Mouse (Mus musculus) liver, embryonic 13.5 days (tissue): Measurements from ENCODE around the gene Tpcn1. TPM values are rescaled to one million over a fixed set of nuclear protein-coding genes. Genes with fewer than 3 reads are reported as not detected.
A peak's percentile ranks its signal among the peaks of the same experiment; 100 is the strongest.

Experiments
- ATAC-seq: fragments of 200-750 bp; cut with Nextera tagmentation; 2 replicates; pipeline ENCODE4 v1.8.0; 2017; ENCODE audit warnings: low read depth, mild to moderate bottlenecking, moderate number of reproducible peaks, moderate library complexity
- DNase-seq: peaks from one replicate; pipeline ENCODE4 v3.0.0; 2022
- H3K27ac ChIP-seq: fragments of 300-500 bp; sonication (generic); 2 replicates; pipeline ENCODE4 v1.5.1; 2015; ENCODE audit warnings: moderate library complexity, mild to moderate bottlenecking, inconsistent platforms
- H3K27me3 ChIP-seq: fragments of 300-500 bp; sonication (generic); 2 replicates; pipeline ENCODE4 v1.6.1; 2015; ENCODE audit warnings: mild to moderate bottlenecking, inconsistent platforms
- H3K36me3 ChIP-seq: fragments of 300-500 bp; sonication (generic); 2 replicates; pipeline ENCODE4 v1.6.1; 2015; ENCODE audit warnings: mild to moderate bottlenecking, inconsistent platforms
- H3K4me1 ChIP-seq: fragments of 300-500 bp; sonication (generic); replicated peaks from 2 replicates; pipeline ENCODE4 v1.6.1; 2015; ENCODE audit warnings: inconsistent platforms
- H3K4me2 ChIP-seq: fragments of 300-500 bp; sonication (generic); 2 replicates; pipeline ENCODE4 v1.6.1; 2015; ENCODE audit warnings: inconsistent platforms, mild to moderate bottlenecking, moderate library complexity
- H3K4me3 ChIP-seq: fragments of 300-500 bp; sonication (generic); replicated peaks from 2 replicates; pipeline ENCODE4 v1.5.1; 2015; ENCODE audit warnings: mild to moderate bottlenecking, inconsistent platforms
- H3K9ac ChIP-seq: fragments of 300-500 bp; sonication (generic); 2 replicates; pipeline ENCODE4 v1.6.1; 2015; ENCODE audit warnings: mild to moderate bottlenecking, inconsistent platforms
- H3K9me3 ChIP-seq: fragments of 300-500 bp; sonication (generic); replicated peaks from 2 replicates; pipeline ENCODE4 v1.6.1; 2016; ENCODE audit warnings: inconsistent platforms
- WGBS: fragments of 180-500 bp; shearing (Covaris S2); methylation state at CpG from one replicate; pipeline ENCODE4 v1.1.7; 2015; ENCODE audit not compliant: insufficient replicate concordance; 5-methylcytosine and 5-hydroxymethylcytosine counted together
- polyA plus RNA-seq: library from polyadenylated mRNA; unstranded; fragments of >200 nt; fragmentation: Nextera tagmentation; extraction: Ambion mirVana; gene quantifications from 2 replicates; pipeline ENCODE4 v1.2.1, GENCODE M21; 2015

The Tpcn1 gene
- polyA plus RNA-seq, 1 experiment from 2014 or later, result 22.7 TPM

GRCm38 (mm10) chr5:120566101-120566500 lies 22.4 kb downstream of the Tpcn1 start:
- Histone ChIP-seq H3K9ac (no peak overlapping the region), H3K4me1 (peaks cover 95% of the 10 kb centered on the region), H3K9me3 (no peaks in the 10 kb centered on the region), H3K36me3 (peaks cover 17% of the 10 kb centered on the region), H3K27ac (peak overlapping the region; percentile 47; the same call in 1 of the 2 replicates), H3K4me3 (no peak overlapping the region), H3K27me3 (no peaks in the 10 kb centered on the region), H3K4me2 (no peak overlapping the region)
- DNase-seq (no peak), ATAC-seq (no peak)
- WGBS, result 87% methylated on average over 5 of the region's 5 CpGs

GRCm38 (mm10) chr5:120565171-120565905 lies 23.1 kb downstream of the Tpcn1 start:
- no peak overlapping the region for H3K9ac ChIP-seq
- H3K9me3 ChIP-seq, result no peaks in the 10 kb centered on the region
- no peak overlapping the region for H3K4me2 ChIP-seq
- peaks cover 95% of the 10 kb centered on the region for H3K4me1 ChIP-seq
- no peaks in the 10 kb centered on the region for H3K27me3 ChIP-seq
- H3K27ac ChIP-seq, result peak overlapping the region; percentile 47
- no peak for DNase-seq
- peaks cover 14% of the 10 kb centered on the region for H3K36me3 ChIP-seq
- WGBS, result 68% methylated on average over 15 of the region's 15 CpGs
- no peak overlapping the region for H3K4me3 ChIP-seq
- 0 out of 2 replicates have a peak, but pooled peaks have one; percentile 18 for ATAC-seq

GRCm38 (mm10) chr5:120563914-120564311 lies 24.6 kb downstream of the Tpcn1 start:
- H3K4me1 ChIP-seq, result peaks cover 95% of the 10 kb centered on the region
- no peak for DNase-seq
- no peak overlapping the region for H3K9ac ChIP-seq
- H3K27ac ChIP-seq, result no peak overlapping the region
- no peaks in the 10 kb centered on the region for H3K27me3 ChIP-seq
- H3K4me2 ChIP-seq, result no peak overlapping the region
- H3K36me3 ChIP-seq, result peaks cover 7% of the 10 kb centered on the region
- no peaks in the 10 kb centered on the region for H3K9me3 ChIP-seq
- no peak for ATAC-seq
- no peak overlapping the region for H3K4me3 ChIP-seq
- 39% methylated on average over 4 of the region's 4 CpGs for WGBS

- WGBS, result 62% methylated on average over 28 of the region's 28 CpGs
- Histone ChIP-seq H3K36me3 (peaks cover 12% of the 10 kb centered on the region), H3K4me2 (peak overlapping the region; percentile 1; the same call in 1 of the 2 replicates), H3K27me3 (no peaks in the 10 kb centered on the region), H3K4me3 (no peak overlapping the region), H3K9me3 (no peaks in the 10 kb centered on the region), H3K9ac (0 out of 2 replicates have a peak overlapping the region, but pooled peaks have one; percentile 15), H3K4me1 (peaks cover 96% of the 10 kb centered on the region), H3K27ac (peak overlapping the region; percentile 66)
- ATAC-seq, result no peak
- no peak for DNase-seq
Measured at GRCm38 (mm10) chr5:120562956-120563913, 25.2 kb downstream of the Tpcn1 start.

- Histone ChIP-seq H3K36me3 (peaks cover 33% of the 10 kb centered on the region), H3K27ac (peak overlapping the region; percentile 75), H3K4me2 (peak overlapping the region; percentile 53), H3K9ac (peak overlapping the region; percentile 49), H3K4me3 (peak overlapping the region; percentile 49), H3K27me3 (no peaks in the 10 kb centered on the region), H3K9me3 (no peaks in the 10 kb centered on the region), H3K4me1 (peaks cover 79% of the 10 kb centered on the region)
- DNase-seq (no peak), ATAC-seq (peak; percentile 47)
- 7% methylated on average over 16 of the region's 16 CpGs for WGBS
Measured at GRCm38 (mm10) chr5:120560616-120561311, 27.7 kb downstream of the Tpcn1 start.

- H3K27me3 ChIP-seq, result no peaks in the 10 kb centered on the region
- H3K4me3 ChIP-seq, result peak overlapping the region; percentile 49
- peak overlapping the region; percentile 75 for H3K27ac ChIP-seq
- H3K4me1 ChIP-seq, result peaks cover 73% of the 10 kb centered on the region
- H3K9me3 ChIP-seq, result no peaks in the 10 kb centered on the region
- WGBS, result 32% methylated on average over 9 of the region's 9 CpGs
- ATAC-seq, result no peak
- H3K36me3 ChIP-seq, result peaks cover 39% of the 10 kb centered on the region
- no peak for DNase-seq
- peak overlapping the region; percentile 53 for H3K4me2 ChIP-seq
- peak overlapping the region; percentile 38; the same call in 1 of the 2 replicates for H3K9ac ChIP-seq
Measured at GRCm38 (mm10) chr5:120560129-120560615, 28.3 kb downstream of the Tpcn1 start.

GRCm38 (mm10) chr5:120558762-120559161 lies 29.7 kb downstream of the Tpcn1 start:
- peaks cover 60% of the 10 kb centered on the region for H3K4me1 ChIP-seq
- no peaks in the 10 kb centered on the region for H3K27me3 ChIP-seq
- H3K9ac ChIP-seq, result peak overlapping the region; percentile 38
- no peaks in the 10 kb centered on the region for H3K9me3 ChIP-seq
- H3K4me2 ChIP-seq, result peak overlapping the region; percentile 53
- peak overlapping the region; percentile 49 for H3K4me3 ChIP-seq
- H3K36me3 ChIP-seq, result peaks cover 51% of the 10 kb centered on the region
- ATAC-seq, result peak; percentile 41
- H3K27ac ChIP-seq, result peak overlapping the region; percentile 79
- WGBS, result 16% methylated on average over 14 of the region's 14 CpGs
- no peak for DNase-seq

- H3K27me3 ChIP-seq, result no peaks in the 10 kb centered on the region
- 76% methylated on average over 8 of the region's 8 CpGs for WGBS
- peaks cover 58% of the 10 kb centered on the region for H3K36me3 ChIP-seq
- peak overlapping the region; percentile 79; the same call in 1 of the 2 replicates for H3K27ac ChIP-seq
- no peaks in the 10 kb centered on the region for H3K9me3 ChIP-seq
- no peak for DNase-seq
- H3K4me3 ChIP-seq, result peak overlapping the region; percentile 49; the same call in 1 of the 2 replicates
- H3K9ac ChIP-seq, result no peak overlapping the region
- H3K4me2 ChIP-seq, result peak overlapping the region; percentile 53; the same call in 1 of the 2 replicates
- peaks cover 53% of the 10 kb centered on the region for H3K4me1 ChIP-seq
- no peak for ATAC-seq
Measured at GRCm38 (mm10) chr5:120558041-120558440, 30.4 kb downstream of the Tpcn1 start.

- Histone ChIP-seq H3K4me2 (no peak overlapping the region), H3K4me3 (no peak overlapping the region), H3K27ac (no peak overlapping the region; the same call in 1 of the 2 replicates), H3K4me1 (peaks cover 34% of the 10 kb centered on the region), H3K36me3 (peaks cover 80% of the 10 kb centered on the region), H3K9me3 (no peaks in the 10 kb centered on the region), H3K9ac (no peak overlapping the region), H3K27me3 (no peaks in the 10 kb centered on the region)
- whole genome bisulfite sequencing, result 90% methylated on average over 24 of the region's 24 CpGs
- DNase-seq, result no peak
- no peak for ATAC-seq
Measured at GRCm38 (mm10) chr5:120555871-120556270, 32.6 kb downstream of the Tpcn1 start.

- H3K36me3 ChIP-seq, result peaks cover 84% of the 10 kb centered on the region
- no peak overlapping the region for H3K27ac ChIP-seq
- WGBS, result 93% methylated on average over 5 of the region's 5 CpGs
- no peaks in the 10 kb centered on the region for H3K9me3 ChIP-seq
- H3K27me3 ChIP-seq, result no peaks in the 10 kb centered on the region
- no peak overlapping the region for H3K9ac ChIP-seq
- no peaks in the 10 kb centered on the region; the same call in 1 of the 2 replicates for H3K4me1 ChIP-seq
- no peak overlapping the region for H3K4me3 ChIP-seq
- DNase-seq, result no peak
- H3K4me2 ChIP-seq, result no peak overlapping the region
- ATAC-seq, result no peak
Measured at GRCm38 (mm10) chr5:120550673-120551072, 37.8 kb downstream of the Tpcn1 start.
